Mouse (Mus musculus): ENCODE measurements around the gene Thsd4.

- no peak for TF ChIP-seq TCF3 (IDR thresholded peaks at IDR 0.05; ENCODE audit: insufficient read length, low read depth)
- TF ChIP-seq POLR2A (IDR thresholded peaks at IDR 0.05; ENCODE audit: insufficient read length, low read depth): no peak
- TF ChIP-seq CEBPB (IDR thresholded peaks at IDR 0.05; ENCODE audit: insufficient read depth, poor library complexity, severe bottlenecking): no peak
Observed at GRCm38 (mm10) chr9:60545361-60546096, 23.7 kb upstream of the Thsd4 start.

All from myocyte (in vitro differentiated cells).